Mouse (Mus musculus) bone marrow, adult 2 months (tissue): ENCODE measurements around the gene Ldlrad1. TPM values are rescaled to one million over a fixed set of nuclear protein-coding genes. Genes with fewer than 3 reads are reported as not detected.

ENCODE experiments used
- H3K27ac ChIP-seq: fragments of 200-500 bp; 2 replicates; pipeline ENCODE4 v1.5.1; 2012; ENCODE audit warnings: low read depth, mild to moderate bottlenecking, control low read depth, inconsistent platforms, low read length; ENCODE audit not compliant: control insufficient read depth, poor library complexity, insufficient read depth
- H3K4me1 ChIP-seq: fragments of 200-500 bp; 2 replicates; pipeline ENCODE4 v1.6.1; 2011; ENCODE audit warnings: low read length; ENCODE audit not compliant: control insufficient read depth, insufficient read depth
- H3K4me3 ChIP-seq: fragments of 200-500 bp; replicated peaks from 2 replicates; pipeline ENCODE3; 2011; ENCODE audit warnings: mild to moderate bottlenecking, low read depth, low read length, control low read depth; ENCODE audit not compliant: control insufficient read depth
- CTCF ChIP-seq: fragments of 200-500 bp; IDR thresholded peaks from 2 replicates; pipeline ENCODE4 v1.5.1; 2011; ENCODE audit warnings: low read length, control low read depth; ENCODE audit not compliant: control insufficient read depth, insufficient read depth
- POLR2A ChIP-seq: fragments of 200-500 bp; IDR thresholded peaks from 2 replicates; pipeline ENCODE4 v1.6.1; 2011; ENCODE audit warnings: low read depth, mild to moderate bottlenecking, control low read depth, low read length, borderline replicate concordance; ENCODE audit not compliant: control insufficient read depth
- WGBS: fragments of 180-500 bp; shearing (Covaris S2); methylation state at CpG from one replicate; pipeline ENCODE4 v1.1.7; 2018; 5-methylcytosine and 5-hydroxymethylcytosine counted together
- polyA plus RNA-seq: library from polyadenylated mRNA; stranded (reverse); fragments of >200 nt; gene quantifications from 2 replicates; pipeline ENCODE4 v1.2.4, GENCODE M21; 2011; ENCODE audit warnings: low replicate concordance; ENCODE audit not compliant: missing spikeins, insufficient read depth, insufficient read length

The Ldlrad1 gene
- polyA plus RNA-seq, 1 experiment = not detected

- TF ChIP-seq POLR2A (0 out of 2 replicates have a peak, but pooled peaks have one; percentile 44), CTCF (0 out of 2 replicates have a peak, but pooled peaks have one; percentile 1)
- peak within 1 kb of the TSS; percentile 99 for H3K27ac ChIP-seq
- H3K4me1 ChIP-seq = no peaks in the 10 kb centered on the region; the same call in 1 of the 2 replicates
- 0% methylated on average over 47 of the region's 47 CpGs for WGBS
- peak within 1 kb of the TSS; percentile 98 for H3K4me3 ChIP-seq
Observed at GRCm38 (mm10) chr4:107178830-107179490, 30.0 kb upstream of the Ldlrad1 start, which contains the start of gene Tceanc2. TSS of gene Tceanc2 (minus strand) at chr4:107179116.

GRCm38 (mm10) chr4:107179561-107179960 lies 29.4 kb upstream of the Ldlrad1 start:
- no peak for TF ChIP-seq POLR2A
- TF ChIP-seq CTCF = no peak
- Histone ChIP-seq H3K4me1 (no peaks in the 10 kb centered on the region; the same call in 1 of the 2 replicates), H3K27ac (peak overlapping the region; percentile 99; the same call in 1 of the 2 replicates), H3K4me3 (peak overlapping the region; percentile 98)
- WGBS = 0% methylated on average over 8 of the region's 8 CpGs

- Histone ChIP-seq H3K4me1 (no peaks in the 10 kb centered on the region; the same call in 1 of the 2 replicates), H3K4me3 (no peak overlapping the region), H3K27ac (no peak overlapping the region)
- TF ChIP-seq CTCF (no peak), POLR2A (no peak)
Observed at GRCm38 (mm10) chr4:107180746-107181145, 28.2 kb upstream of the Ldlrad1 start.

GRCm38 (mm10) chr4:107181866-107182265 lies 27.1 kb upstream of the Ldlrad1 start:
- Histone ChIP-seq H3K27ac (no peak overlapping the region), H3K4me3 (no peak overlapping the region), H3K4me1 (no peaks in the 10 kb centered on the region; the same call in 1 of the 2 replicates)
- TF ChIP-seq POLR2A = no peak
- TF ChIP-seq CTCF = no peak
- WGBS = 44% methylated on average over 6 of the region's 6 CpGs

GRCm38 (mm10) chr4:107182796-107183195 lies 26.2 kb upstream of the Ldlrad1 start:
- TF ChIP-seq CTCF (no peak), POLR2A (no peak)
- H3K27ac ChIP-seq = no peak overlapping the region; the same call in 1 of the 2 replicates
- WGBS = 36% methylated on average over 2 of the region's 2 CpGs

GRCm38 (mm10) chr4:107183203-107183602 lies 25.8 kb upstream of the Ldlrad1 start:
- Histone ChIP-seq H3K4me1 (no peaks in the 10 kb centered on the region; the same call in 1 of the 2 replicates), H3K4me3 (no peak overlapping the region), H3K27ac (no peak overlapping the region; the same call in 1 of the 2 replicates)
- TF ChIP-seq POLR2A = no peak
- TF ChIP-seq CTCF = no peak
- WGBS = 73% methylated on average over 4 of the region's 4 CpGs

More at GRCm38 (mm10) chr4:107182796-107183195, 26.2 kb upstream of the Ldlrad1 start:
- Histone ChIP-seq H3K4me1 (no peaks in the 10 kb centered on the region; the same call in 1 of the 2 replicates), H3K4me3 (no peak overlapping the region)

GRCm38 (mm10) chr4:107185703-107186102 lies 23.3 kb upstream of the Ldlrad1 start:
- TF ChIP-seq POLR2A = no peak
- no peak for TF ChIP-seq CTCF
- Histone ChIP-seq H3K4me1 (no peaks in the 10 kb centered on the region; the same call in 1 of the 2 replicates), H3K27ac (no peak overlapping the region), H3K4me3 (no peak overlapping the region)
- 89% methylated on average over 3 of the region's 3 CpGs for WGBS

GRCm38 (mm10) chr4:107193841-107194240 lies 15.1 kb upstream of the Ldlrad1 start:
- Histone ChIP-seq H3K27ac (no peak overlapping the region), H3K4me3 (no peak overlapping the region), H3K4me1 (no peaks in the 10 kb centered on the region; the same call in 1 of the 2 replicates)
- TF ChIP-seq POLR2A = no peak
- no peak for TF ChIP-seq CTCF
- WGBS = 85% methylated on average over 3 of the region's 3 CpGs

- H3K4me1 ChIP-seq = no peaks in the 10 kb centered on the region; the same call in 1 of the 2 replicates
- no peak overlapping the region for H3K4me3 ChIP-seq
- H3K27ac ChIP-seq = no peak overlapping the region
- TF ChIP-seq CTCF = no peak
- no peak for TF ChIP-seq POLR2A
- WGBS = 73% methylated on average over 2 of the region's 2 CpGs
Observed at GRCm38 (mm10) chr4:107196454-107196853, 12.5 kb upstream of the Ldlrad1 start.
